Comparison of ENCODE assay signal across 24 mouse cellular contexts in genomic region chr11:87659216-87659615, GRCm38 (mm10).
"Had no signal": no experiment of that assay in that cellular context is flagged by ENCODE, and none has a peak within 500 bp of the region (broad histone marks: within the 10 kb centered on the region; RNA-seq: fewer than 3 reads in every experiment).

No protein-coding gene starts in this region.

- H3K4me2 ChIP-seq: heart, embryonic 11.5 days; heart, embryonic 13.5 days; heart, embryonic 15.5 days; hindbrain, embryonic 13.5 days; hindbrain, embryonic 15.5 days; kidney, embryonic 15.5 days; limb, embryonic 13.5 days; limb, embryonic 15.5 days had no signal

- H3K4me3 ChIP-seq: heart, adult 2 months; heart, embryonic 13.5 days; heart, embryonic 15.5 days; hindbrain, embryonic 13.5 days; hindbrain, embryonic 15.5 days; kidney, embryonic 15.5 days; limb, embryonic 13.5 days; limb, embryonic 15.5 days had no signal

- H3K9ac ChIP-seq: heart, embryonic 13.5 days; heart, embryonic 15.5 days; hindbrain, embryonic 13.5 days; hindbrain, embryonic 15.5 days; kidney, embryonic 15.5 days; limb, embryonic 13.5 days; limb, embryonic 15.5 days had no signal

- ATAC-seq: hindbrain, postnatal 0 days; intestine, embryonic 16.5 days had no signal

- DNase-seq: gastrocnemius, postnatal 14 days; gastrocnemius, postnatal 36 days; heart, adult 2 months; heart, postnatal 14 days; heart, postnatal 36 days; kidney, adult 11 months; kidney, adult 2 months; kidney, adult 9 months; kidney, postnatal 14 days; kidney, postnatal 36 days; layer of hippocampus, adult 9-11 months; layer of hippocampus, postnatal 36 days; left cerebral cortex, postnatal 4 days had no signal

- H3K27ac ChIP-seq: heart, adult 2 months; heart, embryonic 13.5 days; heart, embryonic 15.5 days; hindbrain, embryonic 13.5 days; hindbrain, embryonic 15.5 days; hindbrain, postnatal 0 days; kidney, embryonic 15.5 days; kidney, postnatal 0 days; limb, embryonic 13.5 days; limb, embryonic 15.5 days had no signal

- H3K9me3 ChIP-seq: heart, embryonic 13.5 days; heart, embryonic 15.5 days; hindbrain, embryonic 13.5 days; hindbrain, embryonic 15.5 days; kidney, embryonic 15.5 days; limb, embryonic 13.5 days; limb, embryonic 15.5 days had no signal

- H3K36me3 ChIP-seq: heart, embryonic 13.5 days; heart, embryonic 15.5 days; hindbrain, embryonic 13.5 days; hindbrain, embryonic 15.5 days; kidney, embryonic 15.5 days; limb, embryonic 13.5 days; limb, embryonic 15.5 days had no signal
